Mouse (Mus musculus) MEL (cell line): ENCODE data around the gene Gm20696. TPM values are rescaled to one million over a fixed set of nuclear protein-coding genes. Genes with fewer than 3 reads are reported as not detected.

Source experiments
- DNase-seq: peaks from one replicate; pipeline ENCODE4 v3.0.0; 2011; ENCODE audit warnings: low read depth, low spot score
- H3K27ac ChIP-seq: 2 replicates; pipeline ENCODE4 v1.5.1; 2012; ENCODE audit warnings: low read depth, mild to moderate bottlenecking, control low read depth, low read length, moderate library complexity; ENCODE audit not compliant: control insufficient read depth
- H3K27me3 ChIP-seq, 2 experiments: fragments of 150-350 bp in 1 of 2; sonication (generic) in 1 of 2; 2 replicates each; pipeline ENCODE4 v1.6.1; 2012; ENCODE audit warnings: low read length in 2 of 2, mild to moderate bottlenecking in 2 of 2, improper control_type of control experiment in 1 of 2, moderate library complexity in 1 of 2; ENCODE audit not compliant: insufficient read depth in 2 of 2, control insufficient read depth in 1 of 2
- H3K36me3 ChIP-seq, 2 experiments: 2 replicates each; pipeline ENCODE4 v1.6.1; 2012 to 2014; ENCODE audit warnings: low read length in 2 of 2, improper control_type of control experiment in 1 of 2, inconsistent platforms in 1 of 2, mild to moderate bottlenecking in 1 of 2; ENCODE audit not compliant: insufficient read depth in 2 of 2, control insufficient read depth in 1 of 2
- H3K4me1 ChIP-seq, 2 experiments: fragments of 150-350 bp in 1 of 2; sonication (generic) in 1 of 2; 2 replicates each; pipeline ENCODE4 v1.6.1; 2012; ENCODE audit warnings: low read length in 2 of 2, improper control_type of control experiment in 1 of 2, mild to moderate bottlenecking in 1 of 2; ENCODE audit not compliant: insufficient read depth in 2 of 2, control insufficient read depth in 1 of 2
- H3K4me3 ChIP-seq, 2 experiments: fragments of 150-350 bp in 1 of 2; sonication (generic) in 1 of 2; 2 replicates each; pipeline ENCODE4 v1.5.1; 2012; ENCODE audit warnings: low read depth in 2 of 2, low read length in 2 of 2, mild to moderate bottlenecking in 2 of 2, moderate library complexity in 2 of 2, control low read depth in 1 of 2, improper control_type of control experiment in 1 of 2; ENCODE audit not compliant: control insufficient read depth in 1 of 2, insufficient read depth in 1 of 2
- H3K79me2 ChIP-seq: 2 replicates; pipeline ENCODE4 v1.6.1; 2012; ENCODE audit warnings: mild to moderate bottlenecking, low read length, moderate library complexity; ENCODE audit not compliant: control insufficient read depth, poor library complexity, insufficient read depth
- H3K9ac ChIP-seq: 2 replicates; pipeline ENCODE4 v1.6.1; 2012; ENCODE audit warnings: low read depth, mild to moderate bottlenecking, control low read depth, low read length, moderate library complexity; ENCODE audit not compliant: control insufficient read depth, poor library complexity, severe bottlenecking
- H3K9me3 ChIP-seq: fragments of 150-350 bp; sonication (generic); replicated peaks from 2 replicates; pipeline ENCODE4 v1.6.1; 2012; ENCODE audit warnings: mild to moderate bottlenecking, low read length, improper control_type of control experiment, moderate library complexity; ENCODE audit not compliant: insufficient read depth
- BHLHE40 ChIP-seq: IDR thresholded peaks from 2 replicates; pipeline ENCODE4 v1.6.1; 2012; ENCODE audit warnings: low read depth, mild to moderate bottlenecking, inconsistent platforms, low read length, improper control_type of control experiment, borderline replicate concordance
- CTCF ChIP-seq, 3 experiments: IDR thresholded peaks in 2 of 3; conservative IDR thresholded peaks in 1 of 3; 2 replicates each; pipeline ENCODE4 v1.5.1; 2011 to 2012; ENCODE audit warnings: low read length in 3 of 3, low read depth in 2 of 3, mild to moderate bottlenecking in 2 of 3, improper control_type of control experiment in 1 of 3, inconsistent platforms in 1 of 3, mixed read lengths in 1 of 3, moderate library complexity in 1 of 3; ENCODE audit not compliant: control insufficient read depth in 1 of 3, insufficient read depth in 1 of 3, poor library complexity in 1 of 3, severe bottlenecking in 1 of 3
- E2F4 ChIP-seq: IDR thresholded peaks from 2 replicates; pipeline ENCODE4 v1.6.1; 2011; ENCODE audit warnings: low read depth, low read length, improper control_type of control experiment, borderline replicate concordance
- EP300 ChIP-seq, 2 experiments: IDR thresholded peaks; 2 replicates each; pipeline ENCODE4 v1.6.1; 2011; ENCODE audit warnings: improper control_type of control experiment in 2 of 2, low read length in 2 of 2, low read depth in 1 of 2, mild to moderate bottlenecking in 1 of 2
- GABPA ChIP-seq: IDR thresholded peaks from 2 replicates; pipeline ENCODE4 v1.6.1; 2012; ENCODE audit warnings: low read depth, mild to moderate bottlenecking, inconsistent platforms, low read length, improper control_type of control experiment, moderate library complexity
- GATA1 ChIP-seq: IDR thresholded peaks from 2 replicates; pipeline ENCODE4 v1.6.1; 2011; ENCODE audit warnings: low read depth, low read length, improper control_type of control experiment
- HCFC1 ChIP-seq: IDR thresholded peaks from 2 replicates; pipeline ENCODE4 v1.6.1; 2012; ENCODE audit warnings: low read depth, mild to moderate bottlenecking, inconsistent platforms, low read length, improper control_type of control experiment, moderate library complexity
- JUND ChIP-seq: IDR thresholded peaks from 2 replicates; pipeline ENCODE4 v1.6.1; 2011; ENCODE audit warnings: low read depth, mild to moderate bottlenecking, improper control_type of control experiment, low read length
- KAT2A ChIP-seq: conservative IDR thresholded peaks from 2 replicates; pipeline ENCODE4 v1.6.1; 2012; ENCODE audit warnings: low read depth, low read length, improper control_type of control experiment, inconsistent platforms
- MXI1 ChIP-seq: IDR thresholded peaks from 2 replicates; pipeline ENCODE4 v1.6.1; 2011; ENCODE audit warnings: mild to moderate bottlenecking, low read depth, low read length, improper control_type of control experiment
- MYB ChIP-seq: IDR thresholded peaks from 2 replicates; pipeline ENCODE4 v1.6.1; 2011; ENCODE audit warnings: mild to moderate bottlenecking, low read depth, low read length, improper control_type of control experiment
- MYC ChIP-seq: IDR thresholded peaks from 2 replicates; pipeline ENCODE4 v1.6.1; 2011; ENCODE audit warnings: low read depth, mild to moderate bottlenecking, low read length, improper control_type of control experiment, moderate library complexity
- POLR2A ChIP-seq, 2 experiments: IDR thresholded peaks; 2 replicates each; pipeline ENCODE4 v1.6.1; 2011 to 2012; ENCODE audit warnings: low read length in 2 of 2, mild to moderate bottlenecking in 2 of 2, control low read depth in 1 of 2, improper control_type of control experiment in 1 of 2, low read depth in 1 of 2, moderate library complexity in 1 of 2; ENCODE audit not compliant: control insufficient read depth in 1 of 2, insufficient read depth in 1 of 2, poor library complexity in 1 of 2
- POLR2AphosphoS2 ChIP-seq: IDR thresholded peaks from 2 replicates; pipeline ENCODE4 v1.6.1; 2011; ENCODE audit warnings: low read length, improper control_type of control experiment
- POLR2AphosphoS5 ChIP-seq: IDR thresholded peaks from 2 replicates; pipeline ENCODE4 v1.6.1; 2012; ENCODE audit warnings: low read depth, borderline replicate concordance, mild to moderate bottlenecking, inconsistent platforms, low read length, moderate library complexity, mixed read lengths
- RCOR1 ChIP-seq: IDR thresholded peaks from 2 replicates; pipeline ENCODE4 v1.6.1; 2012; ENCODE audit warnings: low read depth, mild to moderate bottlenecking, inconsistent platforms, low read length, improper control_type of control experiment
- SIN3A ChIP-seq: IDR thresholded peaks from 2 replicates; pipeline ENCODE4 v1.6.1; 2012; ENCODE audit warnings: low read length, improper control_type of control experiment, inconsistent platforms
- SMC3 ChIP-seq: IDR thresholded peaks from 2 replicates; pipeline ENCODE4 v1.6.1; 2011; ENCODE audit warnings: low read depth, low read length, improper control_type of control experiment
- TAL1 ChIP-seq: IDR thresholded peaks from 2 replicates; pipeline ENCODE4 v1.6.1; 2012; ENCODE audit warnings: mild to moderate bottlenecking, inconsistent platforms, low read length, moderate library complexity, mixed read lengths
- TCF12 ChIP-seq: IDR thresholded peaks from 2 replicates; pipeline ENCODE4 v1.6.1; 2014; ENCODE audit warnings: low read depth, mild to moderate bottlenecking, inconsistent platforms, low read length, improper control_type of control experiment, moderate library complexity
- UBTF ChIP-seq: IDR thresholded peaks from 2 replicates; pipeline ENCODE4 v1.6.1; 2012; ENCODE audit warnings: low read depth, mild to moderate bottlenecking, inconsistent platforms, low read length, improper control_type of control experiment, moderate library complexity, borderline replicate concordance; ENCODE audit not compliant: insufficient read depth
- USF2 ChIP-seq, 2 experiments: IDR thresholded peaks; 2 replicates each; pipeline ENCODE4 v1.6.1; 2011 to 2012; ENCODE audit warnings: improper control_type of control experiment in 2 of 2, low read length in 2 of 2, borderline replicate concordance in 1 of 2, inconsistent platforms in 1 of 2, low read depth in 1 of 2, mild to moderate bottlenecking in 1 of 2; ENCODE audit not compliant: insufficient read depth in 1 of 2
- ZC3H11A ChIP-seq: IDR thresholded peaks from 2 replicates; pipeline ENCODE4 v1.6.1; 2012; ENCODE audit warnings: low read depth, mild to moderate bottlenecking, inconsistent platforms, low read length, improper control_type of control experiment
- ZMIZ1 ChIP-seq: IDR thresholded peaks from 2 replicates; pipeline ENCODE4 v1.6.1; 2012; ENCODE audit warnings: low read depth, mild to moderate bottlenecking, inconsistent platforms, low read length, improper control_type of control experiment, moderate library complexity
- polyA plus RNA-seq, 2 experiments: library from polyadenylated mRNA; stranded (reverse) in 1 of 2; unstranded in 1 of 2; fragments of >175 nt in 1 of 2; fragments of >200 nt in 1 of 2; gene quantifications; 2 replicates each; pipeline versions ENCODE4 v1.2.1 to v1.2.4; 2012; ENCODE audit warnings: low replicate concordance in 2 of 2, low read depth in 1 of 2; ENCODE audit not compliant: insufficient read length in 2 of 2, insufficient read depth in 1 of 2, missing spikeins in 1 of 2
- total RNA-seq: library from RNA; depleted of rRNA; stranded (reverse); fragments of 300-350 nt; gene quantifications from 2 replicates; pipeline ENCODE4 v1.2.3, GENCODE M21; 2012

The Gm20696 gene
- total and polyA plus RNA-seq, 3 experiments, result 0.07 to 0.39 TPM; not detected in 1

- DNase-seq, result no peak
- H3K79me2 ChIP-seq, result no peaks in the 10 kb centered on the region
- H3K4me1 ChIP-seq, result no peaks in the 10 kb centered on the region
- no peak overlapping the region for H3K9ac ChIP-seq
- H3K36me3 ChIP-seq, result no peaks in the 10 kb centered on the region
- no peak overlapping the region for H3K4me3 ChIP-seq
- no peaks in the 10 kb centered on the region for H3K27me3 ChIP-seq
- no peak for TF ChIP-seq HCFC1
- no peak for TF ChIP-seq RCOR1
- no peak for TF ChIP-seq MXI1
- TF ChIP-seq MYB, result no peak
- no peak for TF ChIP-seq CTCF (IDR thresholded peaks at IDR 0.05 in 2 of 3, conservative IDR thresholded peaks at IDR 0.05 in 1 of 3; ENCODE audit: control insufficient read depth in 1 of 3, insufficient read depth in 1 of 3, low read depth in 2 of 3, low read length in 3 of 3, poor library complexity in 1 of 3, severe bottlenecking in 1 of 3)
- no peak for TF ChIP-seq KAT2A
- no peak for TF ChIP-seq SMC3
- TF ChIP-seq BHLHE40, result no peak
- no peak for TF ChIP-seq GABPA
- no peak for TF ChIP-seq POLR2AphosphoS5
- no peak for TF ChIP-seq SIN3A
- H3K9me3 ChIP-seq, result no peaks in the 10 kb centered on the region
- no peak overlapping the region for H3K27ac ChIP-seq
Measured at GRCm38 (mm10) chr6:99644876-99645275, 21.7 kb downstream of the Gm20696 start.

DNA sequence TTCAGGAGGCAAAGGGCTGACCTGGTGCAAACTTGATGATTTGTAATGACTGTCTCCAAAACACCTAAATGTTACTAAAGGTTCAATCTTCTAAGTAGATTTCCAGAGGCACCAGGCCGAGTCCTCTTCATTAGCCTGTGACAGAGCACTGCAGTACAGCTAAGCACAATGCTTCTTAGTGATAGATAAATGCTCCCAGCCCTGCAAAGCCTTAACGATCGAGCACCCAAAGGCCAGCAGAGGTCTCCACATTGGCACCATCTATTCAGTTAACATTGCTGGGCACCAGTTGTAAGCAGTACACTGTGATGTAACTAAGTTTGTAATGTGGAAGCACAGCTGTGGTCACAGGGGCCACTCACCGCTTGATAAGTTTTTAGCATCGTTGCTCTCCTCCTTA lies 22.2 kb downstream of the Gm20696 start:
- Histone ChIP-seq H3K79me2 (no peaks in the 10 kb centered on the region), H3K9ac (no peak overlapping the region), H3K27me3 (no peaks in the 10 kb centered on the region), H3K36me3 (no peaks in the 10 kb centered on the region), H3K27ac (no peak overlapping the region), H3K4me3 (no peak overlapping the region), H3K9me3 (no peaks in the 10 kb centered on the region), H3K4me1 (no peaks in the 10 kb centered on the region)
- no peak for DNase-seq
- TF ChIP-seq RCOR1, result no peak
- no peak for TF ChIP-seq ZMIZ1
- TF ChIP-seq TAL1, result no peak
- no peak for TF ChIP-seq JUND
- no peak for TF ChIP-seq POLR2AphosphoS2
- TF ChIP-seq MXI1, result no peak
- no peak for TF ChIP-seq USF2 (IDR thresholded peaks at IDR 0.05; ENCODE audit: borderline replicate concordance in 1 of 2, insufficient read depth in 1 of 2, low read depth in 1 of 2, low read length in 2 of 2)
- no peak for TF ChIP-seq UBTF
- TF ChIP-seq SMC3, result no peak
- no peak for TF ChIP-seq E2F4
- no peak for TF ChIP-seq POLR2AphosphoS5
- TF ChIP-seq MYC, result no peak
- TF ChIP-seq EP300 (IDR thresholded peaks at IDR 0.05; ENCODE audit: low read depth in 1 of 2, low read length in 2 of 2), result no peak
- no peak for TF ChIP-seq GATA1
- no peak for TF ChIP-seq GABPA
- TF ChIP-seq POLR2A (IDR thresholded peaks at IDR 0.05; ENCODE audit: control insufficient read depth in 1 of 2, insufficient read depth in 1 of 2, low read depth in 1 of 2, low read length in 2 of 2, poor library complexity in 1 of 2), result no peak
- TF ChIP-seq ZC3H11A, result no peak
- no peak for TF ChIP-seq BHLHE40
- no peak for TF ChIP-seq TCF12
